Mouse (Mus musculus) G1E-ER4 (cell line): ENCODE data around the gene Prima1. TPM values are rescaled to one million over a fixed set of nuclear protein-coding genes. Genes with fewer than 3 reads are reported as not detected.

ENCODE experiments used
- GATA1 ChIP-seq: IDR thresholded peaks from one replicate; pipeline ENCODE4 v1.8.0; 2012; ENCODE audit warnings: low read length, inconsistent platforms
- polyA plus RNA-seq: library from polyadenylated mRNA; stranded (reverse); fragments of >175 nt; gene quantifications from 2 replicates; pipeline ENCODE4 v1.2.3, GENCODE M21; 2012

Prima1 gene
- polyA plus RNA-seq, 1 experiment = not detected

DNA sequence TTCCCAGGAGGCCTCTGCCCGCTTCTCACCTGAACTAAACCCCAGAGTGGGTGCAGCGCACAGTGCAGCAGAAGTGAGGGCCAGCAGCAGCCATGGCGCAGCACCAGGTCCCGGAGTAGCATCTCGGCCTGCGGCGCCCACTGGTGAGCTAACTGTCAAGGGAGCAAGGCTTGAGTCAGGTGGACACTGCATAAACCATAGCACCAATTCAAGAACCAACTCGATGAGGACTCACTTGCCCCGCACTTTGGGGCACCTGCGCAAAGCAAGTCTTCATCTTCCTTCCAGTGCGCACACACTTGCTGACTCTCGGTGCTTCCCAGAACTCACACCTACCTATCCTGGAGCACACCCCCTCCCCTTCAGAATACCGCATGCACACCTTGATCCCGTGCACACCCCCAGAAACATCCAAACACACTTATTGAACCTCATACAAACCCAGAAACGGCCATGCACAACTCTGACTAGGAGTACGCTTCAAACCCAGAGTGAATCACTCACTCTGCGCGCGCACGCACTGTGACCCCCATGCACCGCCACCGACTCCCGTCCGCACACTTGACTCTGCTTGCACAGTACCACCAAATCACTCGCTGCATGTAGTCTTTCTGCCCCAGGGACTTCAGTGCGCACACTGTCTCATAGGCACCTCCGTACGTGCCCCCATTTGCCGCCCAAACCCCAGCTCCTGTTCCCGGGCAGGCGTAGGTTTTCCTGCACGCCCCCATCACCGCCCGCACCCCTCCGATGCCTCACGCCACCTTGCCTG, 453 bp downstream of the Prima1 start:
- TF ChIP-seq GATA1 = no peak

DNA sequence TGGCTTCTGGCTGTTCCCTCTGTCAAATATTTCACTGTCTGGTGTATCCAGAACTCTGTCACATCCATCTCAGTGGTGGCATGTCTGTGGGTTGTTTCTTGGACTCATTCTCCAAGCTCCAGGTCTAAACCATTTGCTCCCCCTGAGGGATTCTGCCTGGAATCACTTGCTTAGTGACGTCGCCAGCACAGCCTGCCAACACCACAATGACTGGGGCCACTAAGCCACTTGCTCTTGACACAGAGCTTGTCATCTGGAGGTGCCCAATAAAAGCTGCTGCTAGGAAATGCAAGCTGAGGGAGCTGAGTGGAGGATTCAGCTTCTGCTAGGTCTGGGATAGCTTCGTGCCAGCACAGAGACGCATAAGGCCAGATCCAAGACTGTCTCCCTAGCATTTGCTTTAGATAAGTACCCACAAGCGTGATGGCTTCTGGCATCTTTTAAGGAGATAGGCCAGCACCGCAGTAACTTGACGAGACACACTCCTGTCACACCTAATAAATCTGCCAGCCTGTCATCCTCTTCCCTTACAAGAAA, 3.0 kb downstream of the Prima1 start:
- TF ChIP-seq GATA1 = no peak

DNA sequence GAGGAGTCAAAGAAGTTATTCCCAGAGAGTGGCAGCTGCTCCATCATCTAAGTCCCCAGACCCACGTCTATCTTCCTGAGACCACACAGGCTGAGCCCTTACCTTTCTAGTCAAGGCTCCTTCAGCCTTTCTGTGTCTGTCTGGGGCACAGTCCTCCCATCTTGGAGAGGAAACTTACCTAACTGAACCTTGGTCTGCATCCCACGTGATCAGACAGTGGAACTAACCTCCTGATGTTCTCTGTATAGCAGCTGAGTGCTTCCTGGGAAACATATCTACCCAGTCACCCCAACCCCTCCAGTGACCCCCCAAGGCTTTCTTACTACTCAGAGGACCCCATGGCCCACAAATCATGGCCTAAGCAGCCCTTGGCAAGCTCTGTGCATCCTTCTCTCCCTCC, 6.1 kb downstream of the Prima1 start:
- no peak for TF ChIP-seq GATA1

DNA sequence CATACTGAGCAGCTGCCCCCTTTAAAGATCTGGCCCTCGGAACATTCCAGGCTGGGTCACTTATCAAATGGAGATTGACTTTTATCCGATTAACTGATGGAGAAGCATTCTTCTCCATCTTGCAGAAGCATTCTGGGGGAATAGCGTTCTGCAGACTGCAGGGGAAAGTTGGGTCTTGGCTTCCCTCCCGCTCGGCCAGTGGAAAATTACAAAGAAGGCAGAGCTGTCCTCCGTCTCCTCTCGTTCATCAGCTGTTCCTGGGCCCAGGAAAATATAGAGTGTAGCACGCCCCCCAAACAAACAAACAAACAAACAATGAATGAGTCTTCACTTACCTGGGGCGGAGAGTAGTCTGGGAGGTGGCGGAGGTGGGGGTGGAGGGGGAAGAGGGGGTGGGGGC, 6.7 kb downstream of the Prima1 start:
- TF ChIP-seq GATA1 = no peak

DNA sequence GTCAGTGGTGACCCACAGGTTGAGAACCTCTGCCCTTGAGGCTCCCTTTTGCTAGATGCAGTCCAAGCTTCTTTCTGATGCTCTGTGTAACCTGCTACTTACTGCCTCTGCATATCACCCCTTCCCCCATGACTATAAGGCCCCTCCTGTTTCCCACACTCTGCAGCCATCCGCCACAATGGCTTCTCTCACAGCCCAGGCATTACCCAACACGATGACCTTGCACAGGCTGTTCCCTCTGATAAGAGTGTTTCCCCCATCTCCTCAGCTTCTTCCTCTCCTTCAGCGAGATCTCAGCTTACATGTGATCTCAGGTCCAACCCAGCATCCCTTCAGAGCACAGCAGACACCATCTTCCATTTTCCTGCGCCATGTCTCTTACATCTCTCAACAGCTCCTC, 12.9 kb downstream of the Prima1 start:
- no peak for TF ChIP-seq GATA1

DNA sequence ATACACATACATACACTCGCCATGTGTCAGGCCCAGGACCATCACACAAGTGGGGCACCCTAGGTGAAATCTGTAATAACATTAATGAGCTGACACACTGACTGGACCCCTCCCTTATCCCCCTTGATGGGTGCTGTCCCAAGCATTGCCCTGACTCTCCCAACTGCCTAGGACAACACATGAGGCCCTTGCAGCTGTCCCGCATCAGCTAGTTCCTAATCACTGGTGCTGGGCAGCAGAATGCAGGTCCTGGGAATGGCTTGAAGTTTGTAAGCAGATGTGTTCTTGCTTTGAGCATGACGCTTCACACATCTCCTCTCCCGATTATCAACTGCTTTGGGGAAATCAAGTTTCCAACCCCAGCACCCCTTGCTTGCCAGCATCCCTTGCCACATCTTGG, 15.8 kb downstream of the Prima1 start:
- TF ChIP-seq GATA1 = no peak

DNA sequence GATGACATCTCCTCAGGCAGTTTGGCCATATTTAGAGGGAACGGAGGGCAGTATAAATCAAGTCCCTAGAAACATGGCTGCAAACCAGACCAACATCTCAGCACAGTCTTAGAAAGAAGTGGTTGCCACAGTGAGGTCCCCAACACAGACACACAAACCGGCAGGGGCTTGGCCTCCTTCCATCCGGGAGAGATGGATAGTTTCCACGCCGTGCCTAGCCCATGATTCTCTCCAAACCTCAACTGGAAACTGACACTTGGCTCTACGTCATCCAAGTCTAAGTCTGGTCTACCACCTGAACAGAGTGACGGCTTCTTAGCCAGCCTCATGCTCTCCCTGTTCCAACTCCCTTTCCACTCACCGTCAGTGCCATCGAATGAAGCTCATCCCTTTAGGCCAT, 18.3 kb downstream of the Prima1 start:
- TF ChIP-seq GATA1 = no peak

DNA sequence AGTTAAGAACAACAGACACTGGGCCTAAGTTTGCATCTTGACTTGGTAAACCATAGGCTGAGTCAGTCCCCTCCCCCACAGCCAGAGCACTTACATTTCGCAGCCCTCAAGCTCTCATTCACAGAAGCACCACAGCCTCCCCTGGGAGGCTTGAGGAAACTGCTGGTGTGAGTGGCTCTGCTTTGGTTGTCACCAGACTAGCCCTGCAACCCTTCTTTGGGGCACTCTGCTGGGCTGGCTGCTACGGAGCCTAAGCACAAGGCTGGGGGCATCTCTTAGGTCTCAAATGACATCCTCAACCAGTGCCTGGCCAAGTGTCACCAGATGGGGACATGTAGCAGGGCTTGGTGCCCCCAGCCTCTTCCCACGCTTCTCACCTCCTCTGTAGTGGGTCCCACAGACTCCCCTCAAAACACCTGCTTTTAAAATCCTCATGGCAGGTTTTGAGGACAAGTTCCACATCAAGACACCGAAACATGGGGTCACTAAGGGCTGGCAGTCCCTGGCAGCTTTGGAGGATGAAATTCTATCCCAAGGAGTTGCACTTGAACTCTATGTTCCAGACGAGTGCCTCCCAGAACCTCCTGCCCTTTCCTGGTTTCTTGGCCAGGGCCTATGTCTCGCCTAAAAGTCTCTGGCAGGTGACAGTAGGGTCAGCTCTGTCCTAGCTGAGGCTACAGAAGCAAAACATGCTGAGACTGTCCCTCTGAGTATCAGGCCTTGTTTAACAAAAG, 25.9 kb downstream of the Prima1 start:
- no peak for TF ChIP-seq GATA1

DNA sequence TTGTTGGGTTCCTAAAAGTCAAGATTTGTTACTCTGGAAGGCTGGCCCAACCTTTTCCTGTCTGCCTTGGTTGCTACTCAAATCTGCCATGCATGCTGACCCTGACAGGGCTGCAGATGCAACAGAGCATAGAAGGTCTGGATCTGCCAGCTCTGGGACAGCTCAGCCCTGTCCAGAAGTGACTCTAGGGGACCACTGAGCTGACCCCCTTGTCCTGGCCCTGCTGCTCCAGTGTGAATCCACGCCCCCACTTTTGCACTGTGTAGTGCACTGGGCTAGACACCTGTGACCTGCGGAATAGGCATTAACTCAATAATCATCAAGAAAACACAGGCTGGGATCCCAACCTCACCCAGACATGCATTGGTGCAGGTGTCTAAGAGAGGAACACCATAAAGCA, 27.2 kb downstream of the Prima1 start:
- no peak for TF ChIP-seq GATA1

DNA sequence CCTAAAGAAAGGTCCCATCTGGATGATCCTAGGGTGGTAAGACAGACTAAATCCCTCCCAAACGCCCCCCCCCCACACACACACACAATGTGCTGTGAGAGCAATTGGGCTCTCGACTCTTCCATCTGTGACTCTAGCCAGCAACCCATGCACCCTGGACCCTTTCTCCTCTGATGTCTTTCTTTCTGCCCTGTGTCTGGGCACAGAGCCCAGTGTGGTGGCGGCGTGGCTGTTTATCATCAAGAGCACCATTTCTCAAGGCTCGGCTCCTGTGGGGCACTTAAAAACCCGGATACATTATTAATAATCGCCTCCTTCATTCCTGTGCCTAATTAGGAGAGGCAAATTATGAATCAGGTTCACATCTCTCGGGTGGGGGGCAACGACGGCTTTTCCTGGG, 27.7 kb downstream of the Prima1 start:
- no peak for TF ChIP-seq GATA1

DNA sequence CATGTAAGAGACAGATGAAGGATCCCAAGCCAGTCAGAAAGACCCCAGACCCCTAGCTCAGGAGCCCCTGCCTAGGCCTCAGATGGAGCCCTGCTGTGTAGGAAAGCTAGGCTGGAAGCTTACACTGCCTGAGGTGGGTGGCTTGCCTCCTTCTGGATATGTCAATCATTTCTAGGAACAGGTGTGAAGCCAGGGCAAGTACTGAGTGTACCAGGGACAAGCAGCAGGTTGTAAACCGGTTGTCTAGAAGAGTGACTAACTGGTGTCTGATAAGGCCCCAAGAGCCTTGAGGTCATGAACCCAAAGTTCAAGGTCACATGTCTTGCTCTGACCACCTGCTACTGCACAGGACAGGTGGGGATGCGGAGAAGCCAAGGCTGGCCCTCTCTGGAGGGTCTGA, 28.4 kb downstream of the Prima1 start:
- TF ChIP-seq GATA1 = no peak

DNA sequence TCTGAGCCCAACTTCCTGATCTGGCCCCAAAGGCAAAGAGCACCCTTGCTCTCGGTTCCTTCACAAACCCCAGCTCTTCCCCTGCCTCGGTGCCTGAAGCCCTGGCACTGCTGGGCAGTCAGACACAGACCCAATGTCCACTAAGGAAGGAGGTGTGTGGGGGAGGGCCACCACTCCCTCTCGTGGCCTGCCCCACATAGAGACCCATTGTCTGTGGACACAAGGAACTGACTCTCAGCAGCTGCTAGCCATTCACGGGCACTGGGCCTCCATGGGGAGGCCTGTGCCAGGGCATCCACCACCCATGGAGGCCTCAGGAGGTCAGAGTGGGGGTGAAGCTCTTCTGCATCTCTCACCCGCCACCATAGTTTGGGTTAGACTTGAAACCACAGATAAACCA, 30.9 kb downstream of the Prima1 start:
- no peak for TF ChIP-seq GATA1

DNA sequence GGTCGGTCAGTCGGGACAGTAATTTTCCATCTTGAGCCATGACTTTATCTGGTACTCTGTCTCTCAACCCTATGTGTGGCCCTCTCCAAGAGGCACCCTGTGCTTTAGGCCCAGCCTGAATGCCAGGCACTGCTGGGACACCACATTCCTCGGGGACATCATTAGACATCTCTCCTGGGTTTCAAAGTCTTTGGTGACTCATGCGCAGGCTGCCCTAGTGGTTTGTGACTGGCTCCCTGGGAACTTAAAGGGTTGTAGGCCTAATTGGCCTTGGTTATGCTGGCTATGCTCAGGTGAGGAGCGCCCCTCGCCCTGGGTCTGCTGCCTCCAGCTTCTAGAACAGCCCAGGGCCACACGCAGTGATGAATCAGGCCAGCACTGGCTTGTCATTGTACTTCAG, 32.4 kb downstream of the Prima1 start:
- no peak for TF ChIP-seq GATA1

DNA sequence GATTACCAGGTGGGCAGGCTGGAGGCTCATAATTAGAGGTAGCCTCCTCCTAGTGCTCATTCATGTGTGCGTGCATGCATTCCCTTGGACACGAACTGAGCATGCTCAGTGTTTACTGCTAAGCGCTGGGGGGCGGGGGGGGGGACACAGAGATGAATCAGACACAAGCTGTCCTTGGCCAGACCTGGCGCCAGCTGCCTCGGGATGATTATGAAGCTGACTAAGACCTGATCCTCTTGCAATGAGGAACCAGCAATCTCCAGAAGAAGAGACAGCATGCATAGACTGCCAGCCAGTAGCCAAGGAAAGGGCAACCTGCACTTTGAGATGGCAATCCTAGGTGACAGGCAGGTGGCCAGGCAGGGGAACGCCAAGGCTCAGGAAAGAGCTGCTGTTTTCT, 36.4 kb downstream of the Prima1 start:
- TF ChIP-seq GATA1 = no peak

DNA sequence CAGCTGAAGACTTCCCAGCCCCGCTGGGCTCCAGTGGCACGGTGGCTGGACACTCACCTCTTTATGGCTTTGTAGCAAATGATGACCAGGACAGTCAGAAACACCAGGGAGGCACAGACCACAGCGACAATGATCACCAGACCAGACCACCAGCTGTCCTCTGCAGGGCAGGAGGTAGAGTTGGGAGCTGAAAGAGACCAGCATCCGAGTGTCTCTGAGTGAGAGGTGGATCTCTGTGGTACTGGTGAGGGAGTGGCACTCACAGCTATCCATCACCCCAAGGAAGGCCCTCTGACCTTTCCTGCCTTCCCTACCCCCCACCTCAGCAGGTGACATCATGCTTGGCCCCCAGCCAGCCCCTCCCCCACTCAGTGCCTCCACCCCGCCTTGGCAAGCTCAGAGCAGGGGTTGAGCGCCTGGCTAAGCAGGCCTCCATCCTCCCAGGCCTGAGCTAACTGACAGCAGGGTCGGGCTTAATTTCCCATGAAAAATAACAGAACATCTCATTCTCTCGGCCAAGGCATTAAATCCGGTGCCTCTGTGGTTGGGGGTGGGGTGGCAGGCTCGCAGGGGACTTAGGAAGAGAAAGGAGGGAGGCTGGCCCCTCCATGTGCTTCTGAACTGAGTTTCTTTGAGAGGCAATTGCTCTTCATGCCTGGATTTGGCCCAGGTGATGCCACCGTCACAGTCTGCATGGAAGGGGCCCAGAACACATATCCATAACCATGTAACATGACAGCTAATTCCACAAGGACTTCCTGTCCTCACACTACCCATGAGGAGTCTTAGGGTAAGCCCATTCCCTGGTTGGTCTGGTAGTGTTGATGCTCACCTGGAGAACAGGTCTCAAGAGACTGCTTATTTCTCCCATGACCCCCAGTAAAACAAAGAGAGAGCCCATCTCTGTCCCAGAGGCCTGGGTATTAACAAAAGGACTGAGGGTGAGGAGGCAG, 39.1 kb downstream of the Prima1 start:
- no peak for TF ChIP-seq GATA1

DNA sequence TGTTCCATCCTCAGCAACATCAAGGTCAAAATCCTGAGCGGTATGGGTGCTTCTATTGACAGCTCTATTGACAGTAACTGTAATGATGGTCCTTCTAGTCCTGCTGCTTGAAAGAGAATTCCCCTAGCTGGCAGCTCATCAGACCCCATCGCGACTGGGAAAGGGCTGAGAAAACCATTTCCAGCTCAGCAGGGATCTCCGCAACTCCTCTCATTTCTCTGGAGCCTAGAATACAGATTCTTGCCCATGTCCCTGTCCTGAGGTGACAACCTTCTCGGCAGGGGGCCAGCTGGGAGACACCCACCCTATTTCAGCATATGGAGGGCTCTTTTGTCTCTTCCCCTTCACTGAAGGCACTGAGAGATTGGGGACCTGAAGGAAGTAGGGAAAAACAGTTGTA, 49.0 kb downstream of the Prima1 start:
- TF ChIP-seq GATA1 = no peak
